Mouse (Mus musculus) bone marrow, adult 2 months (tissue): ENCODE data around the gene Tas2r143.

Experiments
- CTCF ChIP-seq: fragments of 200-500 bp; IDR thresholded peaks from 2 replicates; pipeline ENCODE4 v1.5.1; 2011; ENCODE audit warnings: low read length, control low read depth; ENCODE audit not compliant: control insufficient read depth, insufficient read depth
- POLR2A ChIP-seq: fragments of 200-500 bp; IDR thresholded peaks from 2 replicates; pipeline ENCODE4 v1.6.1; 2011; ENCODE audit warnings: low read depth, mild to moderate bottlenecking, control low read depth, low read length, borderline replicate concordance; ENCODE audit not compliant: control insufficient read depth

DNA sequence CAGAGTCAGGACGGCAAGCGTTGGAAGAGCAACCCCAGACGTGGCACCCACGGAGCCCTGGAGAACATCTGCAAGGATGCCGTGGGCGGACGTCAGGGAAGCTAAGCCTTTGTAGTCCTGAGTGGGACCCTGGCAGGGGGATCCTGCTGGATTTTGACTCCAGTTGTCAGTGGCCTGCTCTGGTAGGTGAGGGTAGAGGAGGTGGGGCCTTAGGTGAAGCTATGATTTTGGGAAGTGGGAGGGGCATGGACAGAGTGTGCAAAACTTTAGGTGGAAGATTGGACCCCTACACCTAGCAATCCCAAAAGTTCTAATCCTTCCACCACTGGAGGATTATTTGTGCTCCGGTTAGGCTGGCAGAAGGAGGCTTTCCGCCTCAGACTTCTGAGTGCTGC is 27.6 kb upstream of the Tas2r143 start:
- no peak for TF ChIP-seq POLR2A
- no peak for TF ChIP-seq CTCF
